Mouse (Mus musculus): ENCODE measurements around the gene Tapbp. TPM values are rescaled to one million over a fixed set of nuclear protein-coding genes. Genes with fewer than 3 reads are reported as not detected.

Gene Tapbp
- polyA plus RNA-seq, 1 experiment, result 225 TPM

GRCm38 (mm10) chr17:33978631-33979031 is 62.9 kb downstream of the Tapbp start:
- under 1% methylated on average over 17 of the region's 17 CpGs for WGBS
- DNase-seq, result peak; percentile 80
- no peak for TF ChIP-seq CTCF (IDR thresholded peaks at IDR 0.05; ENCODE audit: insufficient read depth, low read length)
- peak; percentile 84; the same call in 1 of the 2 replicates for TF ChIP-seq POLR2A (IDR thresholded peaks at IDR 0.05; ENCODE audit: borderline replicate concordance, extremely low read depth, low read depth, low read length)
- H3K4me3 ChIP-seq (replicated peaks; ENCODE audit: extremely low read depth, low read depth, low read length), result peak overlapping the region; percentile 81
- H3K4me1 ChIP-seq (ENCODE audit: control insufficient read depth, insufficient read depth, low read length), result peaks cover 15% of the 10 kb centered on the region

Other genes with a start within 250 kb of the Tapbp start
- 72.4 and 83.8 TPM in 2 replicates for gene Hnrnpm, start 229.0 kb upstream of the Tapbp start, polyA plus RNA-seq (2012; rRNA removed)
- gene March2, start 197.2 kb upstream of the Tapbp start, polyA plus RNA-seq (2012; rRNA removed), result 114 and 126 TPM in 2 replicates
- gene Rab11b, start 155.4 kb upstream of the Tapbp start, polyA plus RNA-seq (2012; rRNA removed), result 389 and 406 TPM in 2 replicates
- 34.6 and 87.6 TPM in 2 replicates for gene Angptl4, start 134.1 kb upstream of the Tapbp start, polyA plus RNA-seq (2012; rRNA removed)
- gene Kank3, start 105.4 kb upstream of the Tapbp start, polyA plus RNA-seq (2012; rRNA removed), result 395 and 450 TPM in 2 replicates
- gene Rps28, start 91.3 kb upstream of the Tapbp start, polyA plus RNA-seq (2012; rRNA removed), result 506 and 507 TPM in 2 replicates
- 334 and 389 TPM in 2 replicates for gene Ndufa7, start 91.3 kb upstream of the Tapbp start, polyA plus RNA-seq (2012; rRNA removed)
- 28.3 and 30.4 TPM in 2 replicates for gene Cd320, start 72.8 kb upstream of the Tapbp start, polyA plus RNA-seq (2012; rRNA removed)
- not detected in 2 replicates for gene Gm7029, start 42.1 kb upstream of the Tapbp start, polyA plus RNA-seq (2012; rRNA removed)
- gene Kifc1, start 25.2 kb upstream of the Tapbp start, polyA plus RNA-seq (2012; rRNA removed), result 1.2 and 3.0 TPM in 2 replicates
- gene Platr17, start 10.8 kb upstream of the Tapbp start, polyA plus RNA-seq (2012; rRNA removed), result 0.33 and 0.41 TPM in 2 replicates
- gene Daxx, start 6.5 kb upstream of the Tapbp start, polyA plus RNA-seq (2012; rRNA removed), result 33.7 and 35.9 TPM in 2 replicates
- gene Zbtb22, start within 50 bp of the Tapbp start, polyA plus RNA-seq (2012; rRNA removed), result 65.1 and 92.1 TPM in 2 replicates
- 247 and 272 TPM in 2 replicates for gene Rgl2, start 13.6 kb downstream of the Tapbp start, polyA plus RNA-seq (2012; rRNA removed)
- 19.2 and 26.2 TPM in 2 replicates for gene Pfdn6, start 24.4 kb downstream of the Tapbp start, polyA plus RNA-seq (2012; rRNA removed)
- 13.4 and 16.8 TPM in 2 replicates for gene Wdr46, start 24.8 kb downstream of the Tapbp start, polyA plus RNA-seq (2012; rRNA removed)
- gene B3galt4, start 35.6 kb downstream of the Tapbp start, polyA plus RNA-seq (2012; rRNA removed), result 11.4 and 12.6 TPM in 2 replicates
- gene Vps52, start 39.9 kb downstream of the Tapbp start, polyA plus RNA-seq (2012; rRNA removed), result 62.8 and 70.3 TPM in 2 replicates
- gene Rps18, start 40.1 kb downstream of the Tapbp start, polyA plus RNA-seq (2012; rRNA removed), result 260 and 331 TPM in 2 replicates
- gene H2-K1, start 84.4 kb downstream of the Tapbp start, polyA plus RNA-seq (2012; rRNA removed), result 2,389 and 3,036 TPM in 2 replicates
- gene Ring1, start 108.8 kb downstream of the Tapbp start, polyA plus RNA-seq (2012; rRNA removed), result 40.7 and 53.6 TPM in 2 replicates
- gene H2-Ke6, start 112.2 kb downstream of the Tapbp start, polyA plus RNA-seq (2012; rRNA removed), result 91.2 and 130 TPM in 2 replicates
- 161 and 183 TPM in 2 replicates for gene Slc39a7, start 115.8 kb downstream of the Tapbp start, polyA plus RNA-seq (2012; rRNA removed)
- gene Rxrb, start 115.9 kb downstream of the Tapbp start, polyA plus RNA-seq (2012; rRNA removed), result 63.2 and 79.8 TPM in 2 replicates
- 1.0 and 1.3 TPM in 2 replicates for gene Col11a2, start 123.5 kb downstream of the Tapbp start, polyA plus RNA-seq (2012; rRNA removed)
- 14.1 and 19.8 TPM in 2 replicates for gene H2-Oa, start 176.4 kb downstream of the Tapbp start, polyA plus RNA-seq (2012; rRNA removed)
- 109 and 118 TPM in 2 replicates for gene H2-DMa, start 203.6 kb downstream of the Tapbp start, polyA plus RNA-seq (2012; rRNA removed)
- gene Brd2, start 206.7 kb downstream of the Tapbp start, polyA plus RNA-seq (2012; rRNA removed), result 101 and 140 TPM in 2 replicates
- 33.3 and 38.9 TPM in 2 replicates for gene H2-DMb2, start 227.4 kb downstream of the Tapbp start, polyA plus RNA-seq (2012; rRNA removed)
- gene H2-DMb1, start 237.2 kb downstream of the Tapbp start, polyA plus RNA-seq (2012; rRNA removed), result 146 and 187 TPM in 2 replicates